Mouse (Mus musculus) adrenal gland, postnatal 14 days (tissue): ENCODE data around the gene Rpn2. TPM values are rescaled to one million over a fixed set of nuclear protein-coding genes. Genes with fewer than 3 reads are reported as not detected.

Experiments
- DNase-seq: peaks from one replicate; pipeline ENCODE4 v3.0.0; 2021; ENCODE audit warnings: mixed read lengths
- total RNA-seq: library from RNA; stranded (reverse); gene quantifications from 2 replicates; pipeline ENCODE4 v1.2.3, GENCODE M21; 2021

The Rpn2 gene
- total RNA-seq, 1 experiment from 2014 or later: 211 TPM

GRCm38 (mm10) chr2:157349121-157349778 is 70.4 kb downstream of the Rpn2 start:
- no peak for DNase-seq

GRCm38 (mm10) chr2:157353183-157353582 is 74.4 kb downstream of the Rpn2 start:
- DNase-seq: no peak

- DNase-seq: no peak
Observed at GRCm38 (mm10) chr2:157354106-157354505, 75.3 kb downstream of the Rpn2 start.

DNA sequence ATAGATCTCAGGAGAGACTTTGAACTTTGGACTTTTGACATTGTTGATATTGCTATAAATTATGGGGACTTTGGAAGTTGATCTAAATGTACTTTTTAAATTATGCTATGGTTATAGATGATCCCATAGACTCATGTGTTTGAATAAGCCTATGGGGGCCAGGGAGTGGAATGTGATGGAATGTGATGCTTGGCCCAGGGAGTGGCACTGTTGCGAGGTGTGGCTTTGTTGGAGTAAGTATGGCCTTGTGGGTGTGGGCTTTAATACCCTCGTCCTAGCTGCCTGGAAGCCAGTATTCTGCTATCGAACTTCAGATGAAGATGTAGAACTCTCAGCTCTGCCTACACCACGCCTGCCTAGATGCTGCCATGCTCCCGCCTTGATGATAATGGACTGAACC is 81.2 kb downstream of the Rpn2 start:
- DNase-seq: no peak

DNA sequence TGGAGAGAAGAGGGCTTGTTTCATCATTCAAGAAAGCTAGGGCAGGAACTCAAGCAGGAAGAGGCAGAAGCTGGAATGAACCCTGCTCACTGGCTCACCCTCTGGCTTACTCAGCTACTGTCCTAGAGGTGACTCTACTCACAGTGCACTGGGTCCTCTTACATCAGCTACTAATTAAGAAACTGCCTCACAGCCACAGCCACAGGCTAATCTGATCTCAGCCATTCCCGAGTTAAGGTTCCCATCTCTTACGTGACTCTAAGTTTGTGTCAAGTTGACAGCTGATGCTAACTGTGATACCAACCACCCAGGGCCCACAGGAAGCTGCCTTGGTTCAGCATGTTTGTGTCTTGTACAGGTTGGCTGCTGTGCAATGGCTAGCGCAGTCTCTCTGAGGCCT is 84.2 kb downstream of the Rpn2 start:
- DNase-seq: no peak

DNA sequence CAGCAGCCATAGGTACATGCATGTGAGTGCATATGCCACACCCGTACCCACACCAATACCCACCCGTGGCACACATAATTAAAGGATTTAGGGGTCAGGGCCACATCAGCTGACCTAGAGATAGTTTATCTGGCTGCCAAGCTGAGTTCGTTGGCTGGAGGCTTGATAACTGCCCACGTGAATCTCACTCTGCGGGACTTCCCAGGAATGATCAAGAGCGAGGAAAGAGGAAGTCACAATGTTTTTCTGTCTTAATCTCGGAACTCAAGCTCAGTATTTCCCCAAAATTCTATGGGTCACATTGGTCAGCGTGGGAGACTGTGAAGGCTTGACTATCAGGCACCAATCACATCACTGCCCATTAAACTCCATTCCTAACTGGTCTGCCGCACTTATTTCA is 87.9 kb downstream of the Rpn2 start:
- DNase-seq: no peak

DNA sequence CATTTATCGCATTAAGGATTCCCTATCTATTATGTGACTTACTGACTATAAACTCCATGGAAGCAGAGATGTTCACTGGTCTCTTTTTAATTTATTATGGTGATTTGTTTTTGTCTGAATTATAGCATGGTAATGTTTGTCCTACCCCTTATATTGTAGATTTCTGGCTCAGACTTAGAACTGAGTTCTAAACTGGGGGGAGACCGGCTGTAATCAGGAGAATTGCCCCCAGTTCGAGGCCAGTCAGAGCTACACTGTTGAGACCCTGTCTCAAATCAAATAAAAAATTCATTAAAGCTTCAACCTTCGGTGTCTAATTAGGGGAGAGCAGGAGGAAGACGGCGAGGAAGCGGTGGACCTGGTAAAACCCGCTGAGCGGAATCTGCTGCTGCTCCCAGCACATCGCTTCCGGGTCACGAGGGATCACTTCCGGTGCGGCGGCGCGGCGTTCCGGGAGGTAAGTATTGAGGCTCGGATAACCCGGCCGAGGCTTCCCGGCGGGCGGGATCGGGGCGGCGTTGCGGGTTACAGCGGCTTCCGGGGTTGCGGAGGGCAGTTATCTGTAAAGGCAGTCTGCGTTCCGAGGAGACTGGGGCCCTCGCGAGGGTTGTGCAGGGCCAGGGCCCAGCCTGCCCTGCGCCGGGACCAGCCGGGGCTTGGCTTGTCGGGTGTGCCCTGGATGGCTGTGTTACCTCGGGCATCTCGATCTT is 88.5 kb downstream of the Rpn2 start, which contains the start of gene Manbal:
Gene Manbal (plus strand): TSS at position 411 of the 710 bp plus-strand sequence.
- peak; percentile 97 for DNase-seq

- no peak for DNase-seq
Observed at GRCm38 (mm10) chr2:157367991-157368390, 89.2 kb downstream of the Rpn2 start.

- no peak for DNase-seq
Observed at GRCm38 (mm10) chr2:157371696-157372095, 92.9 kb downstream of the Rpn2 start.

- DNase-seq: no peak
Observed at GRCm38 (mm10) chr2:157373681-157374080, 94.9 kb downstream of the Rpn2 start.

GRCm38 (mm10) chr2:157375051-157375450 is 96.2 kb downstream of the Rpn2 start:
- DNase-seq: no peak

Other genes starting within 250 kb of the Rpn2 start
- gene Soga1, start 199.8 kb upstream of the Rpn2 start, total RNA-seq: 31.9 and 33.5 TPM in 2 replicates
- not detected in 2 replicates for gene Tldc2, start 192.0 kb upstream of the Rpn2 start, total RNA-seq
- gene Samhd1, start 143.8 kb upstream of the Rpn2 start, total RNA-seq: 26.4 and 49.8 TPM in 2 replicates
- gene Rbl1, start 74.5 kb upstream of the Rpn2 start, total RNA-seq: 11.2 and 11.9 TPM in 2 replicates
- gene Mroh8, start 532 bp downstream of the Rpn2 start, total RNA-seq: 0.23 TPM in 1 of 2 replicates, not detected in the other
- gene Ghrh, start 68.5 kb downstream of the Rpn2 start, total RNA-seq: not detected in 2 replicates
- 29.4 and 35.4 TPM in 2 replicates for gene Manbal, start 88.6 kb downstream of the Rpn2 start, total RNA-seq
- gene Src, start 139.4 kb downstream of the Rpn2 start, total RNA-seq: 16.2 and 18.9 TPM in 2 replicates